Mouse (Mus musculus) olfactory bulb, adult 2 months (tissue): ENCODE measurements around the gene Areg. TPM values are rescaled to one million over a fixed set of nuclear protein-coding genes. Genes with fewer than 3 reads are reported as not detected.

Experiments used
- H3K27ac ChIP-seq: fragments of 200-500 bp; 2 replicates; pipeline ENCODE4 v1.5.1; 2012; ENCODE audit warnings: low read depth, low read length; ENCODE audit not compliant: insufficient read depth
- H3K4me1 ChIP-seq: fragments of 200-500 bp; 2 replicates; pipeline ENCODE4 v1.6.1; 2012; ENCODE audit warnings: low read length; ENCODE audit not compliant: control insufficient read depth, insufficient read depth
- H3K4me3 ChIP-seq: fragments of 200-500 bp; 2 replicates; pipeline ENCODE4 v1.5.1; 2012; ENCODE audit warnings: mild to moderate bottlenecking, low read depth, low read length, moderate library complexity; ENCODE audit not compliant: insufficient read depth
- CTCF ChIP-seq: fragments of 200-500 bp; IDR thresholded peaks from 2 replicates; pipeline ENCODE4 v1.5.1; 2012; ENCODE audit warnings: low read depth, mild to moderate bottlenecking, low read length, moderate library complexity; ENCODE audit not compliant: insufficient read depth
- POLR2A ChIP-seq: fragments of 200-500 bp; IDR thresholded peaks from 2 replicates; pipeline ENCODE4 v1.6.1; 2012; ENCODE audit warnings: mild to moderate bottlenecking, low read depth, low read length, moderate library complexity; ENCODE audit not compliant: insufficient read depth
- WGBS: fragments of 180-500 bp; shearing (Covaris S2); methylation state at CpG from one replicate; pipeline ENCODE4 v1.1.7; 2018; 5-methylcytosine and 5-hydroxymethylcytosine counted together
- polyA plus RNA-seq: library from polyadenylated mRNA; stranded (reverse); fragments of >200 nt; gene quantifications from 2 replicates; pipeline ENCODE4 v1.2.4, GENCODE M21; 2012; ENCODE audit warnings: low replicate concordance; ENCODE audit not compliant: missing spikeins, insufficient read depth, insufficient read length

The Areg gene
- polyA plus RNA-seq, result not detected in 2 replicates

DNA sequence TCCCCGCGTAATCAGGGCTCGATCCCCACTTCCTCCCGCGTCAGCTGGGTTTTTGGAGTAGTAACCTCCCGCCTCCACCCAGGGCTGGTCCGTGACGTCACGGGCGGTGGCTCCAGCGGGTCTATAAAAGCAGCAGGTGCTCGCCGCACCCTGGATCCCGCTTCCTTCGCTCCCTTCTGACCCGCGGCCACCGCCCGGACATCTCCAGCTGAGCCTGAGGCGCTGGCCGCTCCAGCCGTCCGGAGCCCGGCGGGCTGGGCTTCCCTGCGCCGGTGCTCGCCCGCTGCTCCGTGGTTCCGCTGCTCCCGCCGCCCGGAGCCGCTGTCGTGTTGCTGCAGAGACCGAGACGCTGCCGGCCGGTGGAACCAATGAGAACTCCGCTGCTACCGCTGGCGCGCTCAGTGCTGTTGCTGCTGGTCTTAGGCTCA, at the start of gene Areg:
Gene Areg, plus strand, starts transcription at position 154 of the 428 bp plus-strand sequence.
- Histone ChIP-seq H3K27ac (no peak within 1 kb of the TSS), H3K4me1 (peaks cover 6% of the 10 kb centered on the region; the same call in 1 of the 2 replicates), H3K4me3 (peak within 1 kb of the TSS; percentile 64)
- TF ChIP-seq CTCF (no peak), POLR2A (no peak)
- under 1% methylated on average over 44 of the region's 44 CpGs for WGBS

DNA sequence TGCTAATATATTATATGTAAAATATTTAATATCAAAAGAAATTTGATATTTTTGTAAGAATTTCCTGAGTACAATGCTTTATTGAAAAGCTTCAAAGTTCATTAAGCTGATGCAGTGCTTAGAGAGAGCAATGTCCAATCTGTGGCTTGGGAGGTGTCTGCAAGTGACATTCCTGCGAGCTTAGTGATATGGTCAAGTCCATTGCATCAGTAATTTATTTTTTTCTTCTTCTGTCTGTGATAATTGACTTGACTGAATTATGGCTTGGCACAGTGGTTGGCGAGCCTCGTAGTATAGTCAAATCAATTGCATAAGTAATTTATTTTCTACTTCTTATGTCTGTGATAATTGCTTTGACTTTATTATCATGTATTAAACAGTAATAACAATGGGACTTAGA, 49.1 kb upstream of the Areg start:
- no peaks in the 10 kb centered on the region for H3K4me1 ChIP-seq
- TF ChIP-seq POLR2A (no peak), CTCF (no peak)
- WGBS, result 85% methylated on average over 3 of the region's 3 CpGs
- H3K4me3 ChIP-seq, result no peak overlapping the region
- H3K27ac ChIP-seq, result no peak overlapping the region

DNA sequence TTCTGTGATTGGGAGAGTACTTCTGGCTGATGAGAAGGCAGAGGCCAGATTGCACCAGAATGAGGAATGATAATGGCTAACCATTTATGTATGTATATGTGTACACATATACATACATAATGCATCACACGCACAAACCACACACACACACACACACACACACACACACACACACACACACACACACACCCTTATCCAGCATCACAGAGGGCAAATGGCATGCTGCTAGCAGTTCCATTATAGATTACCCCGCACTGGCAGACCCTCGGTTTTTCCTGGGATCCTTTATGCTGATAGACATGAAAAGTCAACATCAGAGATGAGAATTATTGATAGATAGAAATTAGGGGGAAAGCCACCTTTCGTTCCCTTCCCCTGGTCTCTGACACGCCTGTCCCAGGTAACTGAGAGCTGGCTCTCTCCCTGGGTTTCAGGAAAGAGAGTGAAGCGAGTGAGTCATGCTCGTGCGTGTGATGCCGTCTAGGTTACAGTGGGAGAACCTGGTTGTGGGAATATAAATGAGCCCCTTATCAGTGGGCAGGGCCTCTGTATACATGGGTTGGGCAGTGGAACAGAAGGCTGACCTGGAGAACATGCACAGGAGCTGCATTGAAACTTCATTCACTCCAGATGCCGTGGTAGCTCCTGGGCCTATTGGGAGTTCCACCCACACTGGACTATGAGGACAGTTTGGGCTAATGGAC, 41.3 kb upstream of the Areg start:
- Histone ChIP-seq H3K27ac (no peak overlapping the region), H3K4me1 (no peaks in the 10 kb centered on the region), H3K4me3 (no peak overlapping the region)
- TF ChIP-seq POLR2A, result no peak
- no peak for TF ChIP-seq CTCF
- 91% methylated on average over 10 of the region's 10 CpGs for WGBS

DNA sequence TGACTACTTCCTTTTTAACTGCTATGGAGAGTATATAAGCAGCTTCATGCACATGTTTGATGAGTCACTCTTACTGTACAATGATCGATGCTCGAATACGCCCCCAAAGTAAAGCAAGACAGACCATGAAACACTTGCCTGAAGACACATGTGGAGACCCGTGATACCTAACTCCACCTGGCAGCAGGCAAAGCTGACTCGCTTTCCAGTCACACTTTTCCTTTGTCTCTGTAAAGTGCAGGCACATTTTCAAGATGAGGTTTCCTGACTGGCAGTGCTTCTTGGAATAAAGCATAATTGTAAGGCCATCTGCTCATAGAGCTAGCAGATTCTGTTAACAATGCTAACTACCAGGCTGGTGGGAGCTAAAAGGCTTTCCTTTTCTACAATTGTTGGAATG, 37.7 kb upstream of the Areg start:
- H3K4me1 ChIP-seq, result no peaks in the 10 kb centered on the region
- 83% methylated on average over 5 of the region's 5 CpGs for WGBS
- no peak for TF ChIP-seq CTCF
- no peak for TF ChIP-seq POLR2A
- H3K27ac ChIP-seq, result no peak overlapping the region
- H3K4me3 ChIP-seq, result no peak overlapping the region

DNA sequence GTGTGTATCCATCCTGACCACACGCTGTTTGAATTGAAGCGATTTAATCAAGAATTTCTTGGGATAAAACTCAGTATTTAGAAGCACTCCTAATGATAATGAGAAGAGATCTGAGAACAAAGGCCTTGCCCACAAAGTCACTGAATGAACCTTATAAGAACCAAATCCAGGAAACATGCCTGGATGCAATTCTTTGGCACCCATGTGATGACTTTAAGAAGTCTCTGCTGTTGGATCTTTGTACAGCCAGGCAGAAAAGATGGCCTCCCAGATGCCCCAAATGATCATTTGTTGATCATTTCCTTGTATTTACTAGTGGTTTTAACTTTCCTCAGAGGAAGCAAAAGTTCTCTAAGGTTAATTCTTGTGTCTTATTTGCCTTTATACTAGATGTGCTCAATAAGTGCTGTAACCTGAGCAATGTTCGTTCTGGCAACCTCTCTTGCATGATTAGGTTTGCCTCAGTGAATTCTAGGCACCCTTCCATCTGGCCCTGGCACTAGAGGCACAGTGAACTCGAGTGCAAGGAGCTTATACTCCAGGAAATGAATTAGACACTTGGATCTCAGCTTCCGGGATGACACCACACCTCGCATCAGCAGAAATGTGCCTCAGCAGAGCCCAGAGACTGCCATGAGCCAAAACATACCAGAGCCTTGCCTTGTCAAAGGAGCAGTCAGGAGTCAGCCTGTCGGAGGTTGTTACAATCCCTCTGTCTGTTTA, 35.3 kb upstream of the Areg start:
- Histone ChIP-seq H3K4me1 (no peaks in the 10 kb centered on the region), H3K27ac (no peak overlapping the region), H3K4me3 (no peak overlapping the region)
- TF ChIP-seq POLR2A, result no peak
- no peak for TF ChIP-seq CTCF
- 55% methylated on average over 7 of the region's 7 CpGs for WGBS

DNA sequence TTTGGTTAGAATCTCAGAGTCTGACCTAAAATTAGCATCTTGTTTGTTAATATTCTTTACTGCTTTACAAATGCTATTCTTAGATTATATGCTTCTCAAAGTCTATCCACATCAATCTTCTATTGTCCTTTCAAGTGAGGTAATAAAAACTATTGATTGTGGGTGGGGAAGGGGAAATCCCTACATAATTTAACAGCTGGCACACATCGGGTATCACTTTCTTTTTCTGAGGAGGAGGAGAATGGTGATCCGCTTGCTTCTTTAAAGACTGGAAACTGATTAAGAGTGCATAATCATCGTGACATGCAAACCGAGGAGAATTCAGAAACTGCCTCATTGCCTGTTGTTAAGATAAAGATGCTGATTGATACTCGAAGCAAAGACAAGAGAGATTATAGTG, 33.2 kb upstream of the Areg start:
- Histone ChIP-seq H3K27ac (no peak overlapping the region), H3K4me1 (no peaks in the 10 kb centered on the region), H3K4me3 (no peak overlapping the region)
- TF ChIP-seq CTCF (no peak), POLR2A (no peak)
- 44% methylated on average over 5 of the region's 5 CpGs for WGBS

DNA sequence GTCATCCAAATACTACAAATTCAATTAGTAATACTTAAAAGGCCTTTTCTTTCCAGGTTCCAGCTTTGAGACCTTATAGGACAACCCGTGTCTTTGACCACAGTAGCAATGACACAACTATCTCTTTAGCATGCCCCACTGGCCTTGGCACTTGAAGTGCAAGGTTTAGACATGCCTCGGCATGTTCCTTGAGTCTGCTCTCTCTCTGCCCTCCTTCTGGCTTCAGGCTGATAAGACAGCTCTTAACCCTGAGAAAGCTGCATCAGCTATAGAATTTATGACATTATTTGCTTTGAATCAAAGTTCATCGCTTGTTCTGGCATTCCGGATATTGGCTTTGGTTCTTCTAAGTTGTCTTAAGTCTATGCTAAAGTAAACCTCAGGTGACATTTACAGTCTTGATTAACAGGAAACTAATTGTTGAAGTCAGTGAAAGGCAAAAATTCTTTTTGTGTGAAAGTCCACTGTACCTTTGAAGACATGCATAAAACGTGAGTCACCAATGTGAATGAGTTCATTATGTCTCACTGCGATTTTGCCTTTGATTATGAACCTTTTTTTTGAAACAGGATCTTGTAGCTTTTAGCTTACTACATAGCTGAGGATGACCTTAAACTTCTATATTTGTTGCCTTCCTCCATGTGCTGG, 29.3 kb upstream of the Areg start:
- Histone ChIP-seq H3K27ac (no peak overlapping the region), H3K4me1 (no peaks in the 10 kb centered on the region), H3K4me3 (no peak overlapping the region)
- no peak for TF ChIP-seq CTCF
- TF ChIP-seq POLR2A, result no peak
- WGBS, result 90% methylated on average over 6 of the region's 6 CpGs

DNA sequence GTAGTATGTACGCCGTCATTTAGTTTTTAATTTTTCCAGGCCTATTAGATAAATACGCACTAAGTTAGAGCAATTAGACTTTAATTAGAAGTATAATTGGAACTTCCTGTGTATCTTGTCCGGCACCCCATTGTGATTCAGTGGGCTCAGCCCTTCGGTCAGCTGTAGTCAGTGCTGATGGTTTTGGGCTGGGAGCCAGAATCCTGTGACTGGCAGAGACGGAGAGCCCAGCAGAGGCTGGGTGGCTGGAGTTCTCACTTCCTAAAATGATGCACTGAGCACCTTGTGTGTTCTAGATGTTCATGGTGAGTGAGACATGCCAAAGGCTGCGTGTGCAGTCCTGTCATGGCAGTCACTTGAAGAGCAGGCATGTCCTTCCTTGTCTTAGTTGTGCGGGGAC, 28.4 kb upstream of the Areg start:
- no peaks in the 10 kb centered on the region for H3K4me1 ChIP-seq
- H3K27ac ChIP-seq, result no peak overlapping the region
- no peak overlapping the region for H3K4me3 ChIP-seq
- 70% methylated on average over 8 of the region's 8 CpGs for WGBS
- TF ChIP-seq POLR2A, result no peak
- no peak for TF ChIP-seq CTCF

DNA sequence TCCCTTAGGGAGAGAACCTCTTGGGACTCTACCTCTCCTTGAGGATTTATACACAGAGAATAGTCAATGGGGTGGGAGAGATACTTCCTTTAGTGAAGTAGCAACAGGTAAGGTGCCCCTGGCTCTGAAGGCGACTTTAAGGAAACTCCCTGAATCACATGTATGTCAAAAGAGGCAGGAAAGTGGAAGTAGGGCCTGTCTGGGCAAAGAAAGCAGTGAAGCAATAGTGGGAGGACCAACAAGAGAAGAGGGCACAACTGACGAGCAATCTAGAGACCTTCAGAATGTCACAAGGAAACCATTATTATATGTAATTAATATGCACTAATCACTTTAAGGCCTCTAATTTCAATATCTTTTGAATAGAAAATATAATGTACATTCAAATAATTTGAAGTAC, 25.4 kb upstream of the Areg start:
- 89% methylated on average over 2 of the region's 2 CpGs for WGBS
- H3K27ac ChIP-seq, result no peak overlapping the region
- H3K4me3 ChIP-seq, result no peak overlapping the region
- TF ChIP-seq POLR2A, result no peak
- no peak for TF ChIP-seq CTCF
- no peaks in the 10 kb centered on the region for H3K4me1 ChIP-seq
